Mouse (Mus musculus) c-Kit-positive CD71-positive TER-119-positive erythroid progenitor cells, embryonic 14.5 days (primary cell): ENCODE results near the gene Ints11.

ENCODE experiments used
- DNase-seq: peaks from one replicate; pipeline ENCODE4 v3.0.0-alpha.2; 2013; ENCODE audit warnings: low spot score

The Ints11 gene

DNA sequence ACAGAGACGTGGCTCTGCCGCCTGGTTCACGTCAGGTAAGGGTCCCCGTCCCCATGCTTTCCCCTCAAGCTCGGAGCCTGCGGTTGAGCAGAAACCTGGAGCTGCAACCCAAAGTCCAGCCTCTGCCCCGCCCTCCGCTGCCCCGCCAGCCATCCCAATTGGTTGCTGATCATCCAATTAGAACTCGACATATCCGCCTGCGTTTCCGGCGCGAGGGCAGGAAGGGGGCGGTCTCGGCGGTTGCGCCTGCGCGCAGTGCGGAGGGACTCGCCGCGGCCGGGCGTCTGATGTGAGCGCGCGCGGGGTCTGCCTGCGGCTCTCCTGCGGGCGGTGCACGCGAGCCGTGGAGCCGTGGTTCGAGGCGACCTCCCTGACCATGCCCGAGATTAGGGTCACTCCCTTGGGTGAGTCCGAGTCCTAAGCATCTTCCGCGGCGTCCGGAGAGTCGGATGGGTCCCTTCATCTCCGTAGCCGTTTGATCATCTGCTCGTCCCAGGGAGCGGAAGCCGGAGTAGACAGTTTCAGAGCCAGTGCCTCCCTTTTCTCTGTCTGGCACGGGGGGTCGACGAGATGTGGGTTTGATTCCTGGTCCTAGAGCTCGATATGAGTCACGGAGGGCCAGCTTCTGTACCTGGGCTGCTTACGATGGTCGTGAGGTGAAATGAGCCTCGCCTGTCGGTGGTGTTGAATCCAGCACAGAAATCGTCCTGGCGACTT, at the start of gene Ints11, which contains the start of gene Cptp:
Ints11 (plus strand) TSS at position 230 of the 717 bp plus-strand sequence.
Cptp (minus strand) TSS at position 124 of the 717 bp plus-strand sequence.
- DNase-seq, result peak; percentile 92

DNA sequence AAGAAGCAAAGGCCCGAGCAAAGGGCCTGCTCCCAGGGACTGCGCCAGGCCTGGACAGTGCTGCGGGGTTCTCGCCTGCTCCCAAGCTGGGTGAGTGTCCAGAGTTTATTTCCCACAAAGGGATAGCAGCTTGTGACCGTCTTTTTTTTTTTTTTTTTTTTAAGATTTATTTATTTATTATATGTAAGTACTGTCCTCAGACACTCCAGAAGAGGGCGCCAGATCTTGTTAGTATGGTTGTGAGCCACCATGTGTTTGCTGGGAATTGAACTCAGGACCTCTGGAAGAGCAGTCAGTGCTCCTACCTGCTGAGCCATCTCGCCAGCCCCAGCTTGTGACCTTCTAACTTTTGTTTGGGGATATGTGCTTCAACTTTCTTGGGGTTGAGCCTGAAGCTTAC, 48.3 kb upstream of the Ints11 start:
- no peak for DNase-seq

DNA sequence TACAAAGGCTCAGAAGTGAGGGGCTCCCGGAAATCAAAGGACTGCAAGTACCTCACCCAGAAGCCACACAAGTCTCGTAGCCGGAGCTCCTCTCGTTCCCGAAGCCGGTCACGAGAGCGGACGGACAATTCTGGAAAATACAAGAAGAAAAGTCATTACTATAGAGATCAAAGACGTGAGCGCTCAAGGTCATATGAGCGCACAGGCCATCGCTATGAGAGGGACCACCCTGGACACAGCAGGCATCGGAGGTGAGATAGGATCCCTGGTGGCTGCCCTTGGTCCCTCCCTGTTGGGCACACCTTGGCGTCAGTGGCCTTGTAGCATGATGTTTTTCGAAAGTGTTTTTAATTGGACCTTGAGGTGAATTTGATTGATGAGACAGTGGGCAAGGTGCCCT, 45.9 kb upstream of the Ints11 start:
- DNase-seq, result no peak

DNA sequence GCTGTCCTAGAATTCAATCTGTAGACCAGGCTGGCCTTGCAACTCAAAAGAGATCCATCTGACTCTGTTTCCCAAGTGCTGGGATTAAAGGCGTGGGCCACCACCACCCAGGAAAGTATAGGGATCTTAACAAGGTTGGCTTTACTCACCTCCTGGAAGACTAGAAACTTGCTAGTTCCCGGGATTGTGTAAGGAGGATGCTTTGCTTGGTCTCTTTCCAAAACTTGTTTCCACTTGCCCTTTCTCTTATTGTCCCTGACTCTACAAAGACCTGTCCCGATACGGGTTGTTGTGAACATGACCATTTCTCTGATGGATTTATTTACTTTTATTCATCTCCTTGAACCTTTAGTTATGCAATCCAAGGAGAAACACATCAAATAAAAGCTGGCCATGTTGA, 39.5 kb upstream of the Ints11 start:
- DNase-seq, result no peak

DNA sequence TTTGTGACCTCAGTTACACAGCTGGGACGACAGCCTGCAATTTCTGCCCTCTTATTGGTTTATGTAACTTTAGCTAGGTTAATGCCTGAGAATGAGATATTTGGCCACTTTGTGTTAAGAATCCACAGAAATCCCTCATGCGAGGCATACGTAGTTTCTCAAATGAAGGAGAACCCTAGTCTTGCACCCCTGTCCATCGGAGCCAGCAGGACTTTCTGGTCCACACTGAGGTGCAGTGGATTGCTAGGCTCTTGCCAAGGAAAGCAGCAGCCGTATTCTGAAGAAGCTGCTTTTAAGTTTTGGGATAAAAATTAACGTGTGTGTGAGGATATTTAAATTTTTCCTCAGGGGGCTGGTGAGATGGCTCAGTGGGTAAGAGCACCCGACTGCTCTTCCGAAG, 38.8 kb upstream of the Ints11 start:
- no peak for DNase-seq

DNA sequence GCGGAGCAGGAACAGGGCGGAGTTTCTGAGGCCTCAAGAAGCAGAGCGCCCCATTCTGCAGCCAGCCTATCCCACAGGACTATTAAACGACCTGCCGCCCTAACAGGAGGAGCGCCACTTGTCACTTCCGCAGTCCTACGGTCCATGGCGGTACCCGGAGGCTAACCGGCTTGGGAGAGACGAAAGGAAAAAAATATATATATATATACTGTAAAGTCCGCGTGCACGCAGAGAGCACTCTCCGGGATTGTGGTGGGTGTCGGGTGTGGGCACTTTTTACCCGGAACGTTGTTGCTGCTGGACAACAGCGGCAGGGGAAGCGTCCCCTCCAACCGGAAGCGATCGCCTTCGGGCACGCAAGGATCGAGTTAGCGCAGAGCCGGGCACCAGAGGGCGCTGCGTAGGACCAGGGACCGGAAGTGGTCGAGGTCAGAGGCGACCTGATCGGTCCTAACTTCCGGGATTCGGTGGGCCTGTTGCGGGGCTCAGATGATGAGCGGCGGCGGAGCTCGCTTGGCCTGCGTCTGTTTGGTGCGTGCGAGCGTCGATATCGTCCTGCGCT, 38.1 kb upstream of the Ints11 start, which contains the start of gene Aurkaip1:
Aurkaip1 (plus strand) TSS at position 68 of the 562 bp plus-strand sequence.
- peak; percentile 94 for DNase-seq

DNA sequence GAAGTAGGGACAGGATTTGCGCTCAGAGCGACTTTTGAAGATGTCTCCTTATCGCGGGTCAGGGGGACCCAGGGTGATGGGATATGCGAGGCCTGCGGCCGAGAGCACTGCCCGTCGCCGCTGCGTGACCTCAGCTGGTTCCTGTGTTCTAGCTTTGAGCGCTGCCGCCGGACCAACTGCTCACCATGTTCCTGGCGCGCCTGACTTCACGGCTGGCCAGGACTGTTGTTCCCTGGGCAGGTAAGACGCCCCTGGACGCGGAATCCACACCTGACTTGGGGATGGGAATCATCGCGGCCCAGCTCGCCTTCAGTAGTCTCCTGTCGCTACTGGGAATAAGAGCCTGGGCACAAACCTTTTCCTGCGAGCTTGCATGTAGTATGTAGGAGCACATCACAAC, 37.5 kb upstream of the Ints11 start:
- no peak for DNase-seq

DNA sequence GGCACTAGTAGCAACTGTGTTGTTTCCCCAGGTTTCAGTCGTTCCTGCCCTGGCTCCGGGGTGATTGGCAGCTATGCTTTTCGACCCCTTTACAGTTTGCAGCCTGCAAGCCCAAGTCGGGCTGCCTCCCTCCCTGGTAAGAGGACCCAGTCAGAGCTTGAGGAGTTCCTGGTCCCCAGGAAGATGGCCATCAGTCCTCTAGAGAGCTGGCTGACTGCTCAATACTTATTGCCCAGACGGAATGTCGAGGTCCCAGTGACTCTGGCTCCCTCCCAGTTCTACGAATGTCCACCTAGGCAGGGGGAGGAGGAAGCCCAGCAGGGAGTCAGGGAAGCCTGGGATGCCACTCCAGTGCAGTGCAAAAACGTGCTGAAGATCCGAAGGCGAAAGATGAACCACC, 37.0 kb upstream of the Ints11 start:
- no peak for DNase-seq

DNA sequence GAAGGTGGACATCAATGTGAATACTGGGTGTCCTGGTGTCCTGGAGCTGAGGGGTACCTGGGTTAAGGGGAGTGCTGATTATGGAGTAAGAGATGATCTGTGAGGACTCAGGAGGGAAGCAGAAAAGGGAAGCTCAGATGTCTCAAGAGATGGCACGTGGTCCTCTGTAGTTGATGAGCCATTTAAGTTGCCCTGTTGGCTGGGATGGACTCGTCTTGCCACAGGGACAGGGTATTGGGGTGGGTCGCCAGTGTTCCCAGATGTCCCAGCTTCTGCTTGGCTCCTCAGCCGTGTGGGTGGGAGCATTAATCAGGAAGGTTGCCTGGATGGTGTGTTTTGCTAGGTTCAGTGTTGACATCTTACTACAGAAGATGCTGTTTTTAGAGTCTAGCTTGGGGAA, 36.1 kb upstream of the Ints11 start:
- DNase-seq, result no peak

DNA sequence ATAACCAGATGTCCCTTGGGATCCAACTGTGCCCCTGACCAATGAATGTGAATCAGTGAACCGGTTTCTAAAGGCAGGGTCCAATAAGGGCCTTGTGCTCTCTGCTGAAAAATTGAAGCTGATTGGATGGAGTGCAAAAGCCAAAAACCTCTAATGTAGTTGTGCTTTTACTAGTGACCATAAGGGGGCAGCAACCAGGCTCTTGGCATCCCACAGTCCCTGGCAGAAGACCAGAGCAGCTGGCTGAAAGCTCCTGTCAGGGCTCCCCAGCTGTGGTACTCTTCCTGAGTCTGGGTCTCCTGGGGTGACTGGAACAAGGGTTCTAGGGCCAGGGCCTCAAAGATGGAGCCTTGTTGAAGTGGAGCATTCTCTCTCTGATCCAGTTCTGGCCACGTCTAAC, 35.5 kb upstream of the Ints11 start:
- peak; percentile 71 for DNase-seq

DNA sequence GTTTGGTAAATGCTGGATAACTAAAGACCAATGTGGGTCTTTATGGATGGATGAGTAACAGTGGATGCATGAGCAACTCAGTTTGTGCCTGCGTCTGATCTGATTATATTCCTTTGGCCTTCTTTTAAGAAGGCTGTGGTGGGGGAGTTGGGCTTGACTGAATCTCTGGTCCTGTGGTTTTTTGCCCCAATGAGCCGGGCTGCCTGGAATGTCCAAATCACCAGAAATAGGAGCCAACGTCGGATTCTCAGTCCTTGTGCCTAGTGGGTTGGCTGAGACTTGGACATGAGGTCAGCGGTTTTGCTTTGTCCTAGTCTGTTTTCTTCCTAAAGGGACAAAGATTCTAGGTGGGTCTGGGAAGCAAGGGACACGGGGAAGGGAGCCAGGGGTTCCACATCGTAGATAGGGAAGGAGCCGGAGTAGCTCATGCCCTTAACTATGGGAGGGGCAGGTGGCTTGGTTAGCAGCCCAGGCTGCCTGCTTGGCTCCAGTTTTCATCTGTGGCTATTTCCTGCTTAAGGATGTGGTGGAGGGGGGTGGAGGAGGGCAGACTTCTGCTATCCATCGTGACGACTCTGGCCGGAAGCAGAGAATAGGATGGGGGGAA, 31.8 kb upstream of the Ints11 start:
- no peak for DNase-seq

DNA sequence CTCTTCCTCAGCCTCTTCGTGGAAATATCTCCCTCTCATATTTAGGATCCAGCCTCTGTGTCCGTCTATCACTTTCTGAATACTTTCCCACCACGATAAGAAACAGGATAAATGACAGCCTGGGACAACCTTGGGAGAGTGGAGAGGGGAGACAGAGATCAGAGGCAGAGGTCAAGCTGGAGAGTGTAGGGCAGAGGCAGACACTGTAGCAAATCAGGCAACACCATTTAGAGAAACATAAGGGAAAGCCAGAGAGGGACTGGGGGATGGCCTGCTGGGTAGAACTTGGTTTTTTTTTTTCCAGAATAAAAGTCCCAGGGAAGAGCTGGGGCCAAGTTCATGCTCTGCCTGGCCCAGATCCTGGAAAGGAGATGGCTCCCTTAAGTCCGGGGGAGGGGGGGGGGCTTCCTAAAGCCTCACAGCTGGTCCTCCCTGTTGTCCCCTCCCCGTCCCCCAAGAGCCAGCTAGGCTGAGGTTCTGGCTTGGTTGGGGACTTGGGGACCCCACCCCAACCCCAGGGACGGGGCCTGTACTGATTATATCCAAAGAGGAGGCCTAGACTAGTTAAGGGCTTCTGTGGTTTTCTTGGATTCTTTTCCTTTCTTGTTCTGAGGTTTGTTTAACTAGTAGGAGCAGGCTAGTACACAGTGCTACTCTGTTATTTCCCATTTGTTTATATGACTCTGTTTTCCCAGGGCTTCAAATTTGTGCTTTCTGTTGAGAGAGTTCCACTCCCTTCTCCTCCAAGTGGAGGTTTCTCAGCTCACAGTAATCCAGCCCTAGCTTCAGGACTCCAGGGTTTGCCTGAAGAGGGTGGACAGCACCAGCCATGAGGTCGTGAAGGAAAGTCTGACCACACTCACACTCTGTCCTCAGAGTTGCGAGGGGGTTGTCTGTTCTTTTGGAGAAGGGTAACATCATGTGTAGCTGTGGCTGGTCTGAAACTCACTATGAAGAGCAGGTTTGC, 30.9 kb upstream of the Ints11 start:
- no peak for DNase-seq

DNA sequence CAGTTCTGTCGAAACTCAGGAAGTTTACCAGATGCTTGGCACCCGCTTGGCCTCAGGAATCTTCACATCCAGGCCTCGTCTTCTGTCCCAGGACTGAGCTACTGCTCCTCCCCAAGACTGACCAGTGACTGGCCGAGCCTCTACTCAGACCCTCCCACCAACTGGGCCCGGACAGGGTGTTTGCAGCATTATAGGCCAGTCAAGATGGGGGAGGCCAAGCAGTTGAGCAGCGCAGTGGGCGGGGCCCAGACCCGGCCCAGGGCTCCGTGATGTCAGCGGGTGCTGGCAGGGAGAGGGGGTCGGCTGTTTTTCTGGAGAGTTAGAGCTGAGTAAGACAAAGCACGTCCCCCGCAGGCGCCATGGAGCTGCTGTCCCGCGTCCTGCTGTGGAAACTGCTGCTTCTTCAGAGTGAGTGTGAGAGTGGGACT, 29.8 kb upstream of the Ints11 start, which contains the start of gene Mxra8:
Mxra8 (plus strand) TSS at position 198 of the 428 bp plus-strand sequence.
- no peak for DNase-seq

DNA sequence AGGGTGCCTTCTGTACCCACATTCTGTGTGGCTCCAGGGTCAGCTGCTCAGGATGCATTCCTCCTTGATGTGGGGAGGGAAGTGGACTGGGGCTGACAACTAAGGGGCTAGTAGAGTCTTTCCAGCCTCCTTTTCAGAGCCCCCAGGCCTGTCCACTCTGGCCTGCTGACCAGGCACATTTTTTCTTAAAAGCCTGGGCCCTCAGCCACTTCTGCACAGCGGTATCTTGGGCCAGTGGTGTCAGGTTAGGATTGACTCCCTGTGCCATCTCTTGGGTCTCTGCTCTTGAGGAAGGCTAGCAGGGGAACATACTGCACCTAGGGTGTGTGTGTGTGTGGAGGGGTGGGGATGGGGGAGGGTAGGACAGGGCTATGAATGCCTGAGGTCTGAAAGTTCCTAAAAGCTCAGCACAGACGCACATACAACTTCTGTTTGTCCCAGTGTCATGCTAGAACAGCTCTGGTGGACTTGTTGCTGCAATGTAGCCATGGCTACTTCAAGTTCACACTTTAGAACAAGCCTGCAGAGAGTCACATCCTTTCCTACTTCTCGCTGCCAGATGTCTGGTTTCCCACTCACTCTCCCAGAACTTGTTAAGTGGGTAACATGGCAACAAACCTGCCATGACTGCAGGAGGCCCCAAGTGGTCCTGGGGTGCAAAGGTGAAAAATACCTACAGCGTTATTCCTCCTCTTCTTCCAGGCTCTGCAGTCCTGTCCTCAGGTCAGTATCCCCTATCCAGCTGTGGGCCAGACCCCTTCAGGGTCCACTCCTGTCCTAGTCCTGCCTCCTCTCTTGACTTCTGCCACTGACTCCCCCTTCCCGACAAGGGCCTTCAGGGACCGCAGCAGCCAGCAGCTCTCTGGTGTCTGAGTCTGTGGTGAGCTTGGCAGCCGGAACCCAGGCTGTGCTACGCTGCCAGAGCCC, 29.0 kb upstream of the Ints11 start:
- no peak for DNase-seq

DNA sequence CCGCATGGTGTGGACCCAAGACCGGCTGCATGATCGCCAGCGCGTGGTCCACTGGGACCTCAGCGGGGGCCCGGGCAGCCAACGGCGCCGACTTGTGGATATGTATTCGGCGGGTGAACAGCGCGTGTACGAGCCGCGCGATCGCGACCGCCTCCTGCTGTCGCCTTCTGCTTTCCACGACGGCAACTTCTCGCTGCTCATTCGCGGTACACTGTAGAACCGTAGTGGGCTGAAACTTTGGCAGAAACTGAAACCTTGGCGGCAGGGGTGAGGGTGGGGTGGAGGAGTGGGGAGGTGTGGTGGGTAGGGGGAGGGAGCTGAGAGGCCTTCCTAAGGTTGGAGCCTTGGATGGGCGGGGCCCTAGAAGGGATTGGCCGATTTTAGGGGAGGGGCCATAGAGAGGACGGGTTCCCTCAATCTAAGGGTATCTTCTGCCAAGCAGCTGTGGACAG, 28.3 kb upstream of the Ints11 start:
- DNase-seq, result peak; percentile 52

DNA sequence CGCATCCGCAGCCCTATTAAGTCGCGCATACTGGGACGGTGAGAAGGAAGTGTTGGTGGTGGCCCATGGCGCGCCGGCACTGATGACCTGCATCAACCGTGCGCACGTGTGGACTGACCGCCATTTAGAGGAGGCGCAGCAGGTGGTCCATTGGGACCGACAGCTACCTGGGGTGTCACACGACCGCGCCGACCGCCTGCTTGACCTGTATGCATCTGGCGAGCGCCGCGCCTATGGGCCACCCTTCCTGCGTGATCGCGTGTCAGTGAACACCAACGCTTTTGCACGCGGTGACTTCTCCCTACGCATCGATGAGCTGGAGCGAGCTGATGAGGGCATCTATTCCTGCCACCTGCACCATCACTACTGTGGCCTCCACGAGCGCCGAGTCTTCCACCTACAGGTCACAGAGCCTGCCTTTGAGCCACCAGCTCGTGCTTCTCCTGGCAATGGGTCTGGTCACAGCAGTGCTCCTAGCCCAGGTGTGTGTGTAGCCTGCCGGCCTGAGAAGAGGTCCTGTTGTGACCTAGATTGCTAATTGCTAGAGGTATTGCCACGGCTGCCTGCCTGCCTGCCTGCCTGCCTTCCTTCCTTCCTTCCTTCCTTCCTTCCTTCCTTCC, 27.6 kb upstream of the Ints11 start:
- no peak for DNase-seq

DNA sequence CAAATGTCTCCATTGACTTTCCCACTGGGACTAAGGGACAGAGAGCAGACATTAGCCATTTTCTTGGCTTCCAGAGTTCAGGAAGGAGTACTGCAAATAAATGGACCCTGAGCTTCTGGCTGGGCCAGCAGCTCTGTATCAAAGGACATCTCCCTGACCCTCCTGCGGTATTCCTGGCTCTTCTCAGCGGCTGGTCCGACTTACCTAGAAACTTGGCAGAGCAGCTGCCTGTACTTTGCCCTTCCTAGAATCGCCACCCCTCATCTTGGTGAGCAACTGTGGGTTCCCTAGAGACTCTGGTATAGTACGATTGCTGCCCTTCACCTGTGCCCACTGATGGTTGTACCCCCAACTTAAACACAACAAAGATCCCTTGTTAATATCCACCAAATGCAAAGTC, 26.1 kb upstream of the Ints11 start:
- no peak for DNase-seq

DNA sequence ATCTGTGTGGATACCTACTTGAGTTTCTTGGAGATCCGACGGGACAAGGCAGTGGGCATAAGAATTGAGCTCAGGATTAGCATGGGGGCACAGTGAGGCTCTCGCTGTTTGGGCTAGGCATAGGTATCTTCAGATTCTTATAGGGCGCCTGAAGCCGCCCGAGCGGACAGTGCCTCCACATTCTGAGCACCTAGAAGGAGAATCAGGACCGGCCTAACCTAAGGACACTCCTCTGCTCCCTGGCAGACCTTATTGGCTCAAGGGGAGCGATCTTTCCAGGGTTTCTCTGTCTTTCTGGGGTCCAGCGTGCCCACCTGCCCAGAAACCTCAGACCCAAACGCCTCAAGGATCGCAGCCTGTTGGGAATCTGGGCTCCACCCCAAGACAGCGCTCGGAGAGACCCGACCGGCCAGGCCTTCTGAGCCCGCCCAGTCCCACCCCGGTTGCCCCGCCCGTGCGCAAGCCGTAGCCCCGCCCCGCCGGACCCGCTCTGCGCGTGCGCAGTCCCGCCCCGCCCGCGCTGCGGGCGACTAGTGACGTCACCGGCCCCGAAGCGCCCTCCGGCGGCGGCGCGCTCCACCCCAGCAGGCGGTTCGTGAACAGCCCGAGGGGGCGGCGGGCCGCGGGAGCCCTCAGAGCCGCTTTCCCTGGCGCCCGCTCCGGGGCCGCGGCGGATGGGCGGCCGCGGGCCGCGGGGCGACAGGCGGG, 22.3 kb upstream of the Ints11 start, which contains the start of gene Dvl1:
Dvl1 (plus strand) TSS at position 532 of the 708 bp plus-strand sequence.
- DNase-seq, result peak; percentile 81

DNA sequence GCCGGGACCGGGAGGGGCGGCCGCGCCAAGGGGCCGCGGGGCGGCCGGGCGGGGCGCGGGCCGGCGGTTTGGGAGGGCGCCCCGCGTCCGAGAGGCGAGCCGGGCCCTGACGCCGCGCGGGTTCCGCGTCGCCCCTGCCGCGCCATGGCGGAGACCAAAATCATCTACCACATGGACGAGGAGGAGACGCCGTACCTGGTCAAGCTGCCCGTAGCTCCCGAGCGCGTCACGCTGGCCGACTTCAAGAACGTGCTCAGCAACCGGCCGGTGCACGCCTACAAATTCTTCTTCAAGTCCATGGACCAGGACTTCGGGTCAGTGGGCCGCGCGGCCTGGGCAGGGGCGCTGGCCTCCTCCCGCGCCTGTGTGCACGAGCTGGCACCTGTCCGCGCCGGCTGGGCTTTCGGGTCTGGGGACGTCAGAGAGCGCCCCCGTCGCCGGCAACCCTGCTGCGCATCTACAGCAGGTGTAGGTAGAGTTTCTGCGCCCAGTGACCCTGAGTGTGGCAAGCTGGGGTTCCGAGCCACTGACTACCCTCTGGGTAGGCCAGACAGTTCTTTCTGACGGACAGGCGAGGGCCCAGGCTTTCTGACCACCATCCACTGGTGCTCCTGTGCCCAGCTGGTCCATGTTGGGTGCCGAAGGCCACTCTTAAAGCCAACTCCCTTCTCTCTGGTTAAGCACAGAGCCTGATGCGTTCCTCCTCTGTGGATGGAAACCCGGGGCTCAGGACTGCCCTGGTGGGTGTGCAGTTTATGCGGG, 21.6 kb upstream of the Ints11 start:
- DNase-seq, result no peak
